Mouse (Mus musculus) adrenal gland, postnatal 36 days (tissue): ENCODE results near the gene Gemin4. TPM values are rescaled to one million over a fixed set of nuclear protein-coding genes. Genes with fewer than 3 reads are reported as not detected.

ENCODE experiments used
- DNase-seq, 2 experiments: peaks; one replicate each; pipeline ENCODE4 v3.0.0; 2021; ENCODE audit warnings: mixed read lengths in 1 of 2
- long read RNA-seq, 2 experiments: library from polyadenylated mRNA; stranded (forward); transcript quantifications; one replicate each; pipeline ENCODE4 v2.0.0; 2021; ENCODE audit warnings: borderline sequencing depth in 2 of 2
- total RNA-seq, 2 experiments: library from RNA; stranded (reverse); gene quantifications; 2 replicates each; pipeline ENCODE4 v1.2.3; 2021

The Gemin4 gene
- 1 to 10 TPM; 8.0 to 8.9 TPM for total RNA-seq
- long read RNA-seq, experiment 1, transcript Gemin4-201 (2 exons, 3,540 nt), result major isoform, 15 of 20 reads
- long read RNA-seq, experiment 1, partial matches to known transcripts, result 0 of 20 reads
- long read RNA-seq, experiment 1, other reads (novel, unspliced or antisense), result 5 of 20 reads
- long read RNA-seq, experiment 2, transcript Gemin4-201 (2 exons, 3,540 nt), result major isoform, 6 of 6 reads
- long read RNA-seq, experiment 2, partial matches to known transcripts, result 0 of 6 reads
- long read RNA-seq, experiment 2, other reads (novel, unspliced or antisense), result 0 of 6 reads

GRCm38 (mm10) chr11:76217390-76217800 is at the start of gene Gemin4, which contains the start of gene Dbil5:
Gene Gemin4, minus strand, starts transcription at chr11:76217664.
Gene Dbil5, plus strand, starts transcription at chr11:76217608.
- peak; percentile 98 to 99 for DNase-seq

- DNase-seq, result no peak
Observed at GRCm38 (mm10) chr11:76262611-76263351, 45.3 kb upstream of the Gemin4 start.

- no peak for DNase-seq
Observed at GRCm38 (mm10) chr11:76261224-76261623, 43.8 kb upstream of the Gemin4 start.

- DNase-seq, result no peak
Observed at GRCm38 (mm10) chr11:76260208-76261050, 43.0 kb upstream of the Gemin4 start.

- DNase-seq, result no peak
Observed at GRCm38 (mm10) chr11:76258511-76258910, 41.0 kb upstream of the Gemin4 start.

GRCm38 (mm10) chr11:76257386-76257785 is 39.9 kb upstream of the Gemin4 start:
- DNase-seq, result no peak

GRCm38 (mm10) chr11:76256129-76256528 is 38.7 kb upstream of the Gemin4 start:
- no peak for DNase-seq

- peak in 1 of 2 experiments; percentile 52 for DNase-seq
Observed at GRCm38 (mm10) chr11:76255431-76256001, 38.1 kb upstream of the Gemin4 start.

GRCm38 (mm10) chr11:76253918-76254264 is 36.4 kb upstream of the Gemin4 start:
- no peak for DNase-seq

GRCm38 (mm10) chr11:76253145-76253917 is 35.9 kb upstream of the Gemin4 start:
- DNase-seq, result peak; percentile 90

- DNase-seq, result no peak
Observed at GRCm38 (mm10) chr11:76252036-76252435, 34.6 kb upstream of the Gemin4 start.

GRCm38 (mm10) chr11:76247239-76247638 is 29.8 kb upstream of the Gemin4 start:
- no peak for DNase-seq

- no peak for DNase-seq
Observed at GRCm38 (mm10) chr11:76246439-76246838, 29.0 kb upstream of the Gemin4 start.

GRCm38 (mm10) chr11:76243811-76244546 is 26.5 kb upstream of the Gemin4 start:
- DNase-seq, result no peak

GRCm38 (mm10) chr11:76242901-76243810 is 25.7 kb upstream of the Gemin4 start, which contains the start of the genes Mrm3 and Glod4:
Gene Mrm3, plus strand, starts transcription at chr11:76243715.
Gene Glod4, minus strand, starts transcription at chr11:76243725.
- DNase-seq, result peak; percentile 94 to 95

- no peak for DNase-seq
Observed at GRCm38 (mm10) chr11:76239750-76240149, 22.3 kb upstream of the Gemin4 start.

- no peak for DNase-seq
Observed at GRCm38 (mm10) chr11:76236136-76236535, 18.7 kb upstream of the Gemin4 start.

- no peak for DNase-seq
Observed at GRCm38 (mm10) chr11:76225051-76225450, 7.6 kb upstream of the Gemin4 start.

GRCm38 (mm10) chr11:76224631-76225030 is 7.2 kb upstream of the Gemin4 start:
- DNase-seq, result no peak
